Mouse (Mus musculus): Measurements from ENCODE around the gene Sphk2. TPM values are rescaled to one million over a fixed set of nuclear protein-coding genes. Genes with fewer than 3 reads are reported as not detected.
A peak's percentile ranks its signal among the peaks of the same experiment; 100 is the strongest.
"Not testable (repeated sequence)": the region's sequence is repeated elsewhere in the genome, so short reads cannot be mapped to it uniquely, and the experiment has no call there.

Sphk2 gene
- total RNA-seq, 1 experiment from 2014 or later, result 32.3 TPM

GRCm38 (mm10) chr7:45693921-45694591, 23.7 kb downstream of the Sphk2 start, which contains the start of gene Sec1:
Gene Sec1 (minus strand): TSS chr7:45694402.
- no peak for DNase-seq

- no peak for DNase-seq
Observed at GRCm38 (mm10) chr7:45692364-45692763, 25.4 kb downstream of the Sphk2 start.

GRCm38 (mm10) chr7:45689800-45690199, 28.0 kb downstream of the Sphk2 start:
- DNase-seq, result peak; percentile 43

GRCm38 (mm10) chr7:45689099-45689498, 28.7 kb downstream of the Sphk2 start:
- no peak for DNase-seq

GRCm38 (mm10) chr7:45686841-45687240, 31.0 kb downstream of the Sphk2 start:
- DNase-seq, result no peak

- no peak for DNase-seq
Observed at GRCm38 (mm10) chr7:45685811-45686210, 32.0 kb downstream of the Sphk2 start.

GRCm38 (mm10) chr7:45683396-45684050, 34.3 kb downstream of the Sphk2 start, which contains the start of gene Ntn5:
Gene Ntn5 (plus strand): TSS chr7:45684022.
- DNase-seq, result no peak

- DNase-seq, result peak; percentile 94
Observed at GRCm38 (mm10) chr7:45682144-45683126, 35.4 kb downstream of the Sphk2 start.

GRCm38 (mm10) chr7:45681046-45681736, 36.6 kb downstream of the Sphk2 start:
- DNase-seq, result no peak

GRCm38 (mm10) chr7:45679966-45680621, 37.7 kb downstream of the Sphk2 start:
- peak; percentile 80 for DNase-seq

- peak; percentile 72 for DNase-seq
Observed at GRCm38 (mm10) chr7:45678513-45678912, 39.3 kb downstream of the Sphk2 start.

- no peak for DNase-seq
Observed at GRCm38 (mm10) chr7:45677627-45678295, 40.0 kb downstream of the Sphk2 start.

- no peak for DNase-seq
Observed at GRCm38 (mm10) chr7:45668921-45669320, 48.9 kb downstream of the Sphk2 start.

GRCm38 (mm10) chr7:45667761-45668160, 50.0 kb downstream of the Sphk2 start:
- DNase-seq, result no peak

GRCm38 (mm10) chr7:45666161-45666560, 51.6 kb downstream of the Sphk2 start, which contains the start of gene Fut2:
Gene Fut2 (minus strand): TSS chr7:45666394.
- DNase-seq, result no peak

GRCm38 (mm10) chr7:45665303-45666138, 52.3 kb downstream of the Sphk2 start:
- no peak for DNase-seq

GRCm38 (mm10) chr7:45661702-45662101, 56.1 kb downstream of the Sphk2 start:
- not testable (repeated sequence) for DNase-seq

- no peak for DNase-seq
Observed at GRCm38 (mm10) chr7:45660746-45661478, 56.9 kb downstream of the Sphk2 start.
